Mouse (Mus musculus) liver, embryonic 15.5 days (tissue): ENCODE results near the gene Praf2. TPM values are rescaled to one million over a fixed set of nuclear protein-coding genes. Genes with fewer than 3 reads are reported as not detected.
"Not testable (repeated sequence)": the region's sequence is repeated elsewhere in the genome, so short reads cannot be mapped to it uniquely, and the experiment has no call there.

Experiments used
- ATAC-seq: fragments of 200-750 bp; cut with Nextera tagmentation; 2 replicates; pipeline ENCODE4 v1.8.0; 2017; ENCODE audit warnings: moderate number of reproducible peaks, mild to moderate bottlenecking, moderate library complexity; ENCODE audit not compliant: insufficient read depth
- H3K27ac ChIP-seq: fragments of 300-500 bp; sonication (generic); replicated peaks from 2 replicates; pipeline ENCODE4 v1.5.1; 2015; ENCODE audit warnings: mild to moderate bottlenecking, inconsistent platforms
- H3K27me3 ChIP-seq: fragments of 300-500 bp; sonication (generic); 2 replicates; pipeline ENCODE4 v1.6.1; 2015; ENCODE audit warnings: mild to moderate bottlenecking, inconsistent platforms
- H3K36me3 ChIP-seq: fragments of 300-500 bp; sonication (generic); replicated peaks from 2 replicates; pipeline ENCODE4 v1.6.1; 2015; ENCODE audit warnings: moderate library complexity, mild to moderate bottlenecking, inconsistent platforms
- H3K4me1 ChIP-seq: fragments of 300-500 bp; sonication (generic); replicated peaks from 2 replicates; pipeline ENCODE4 v1.6.1; 2015; ENCODE audit warnings: inconsistent platforms
- H3K4me2 ChIP-seq: fragments of 300-500 bp; sonication (generic); 2 replicates; pipeline ENCODE4 v1.6.1; 2015; ENCODE audit warnings: moderate library complexity, mild to moderate bottlenecking, inconsistent platforms
- H3K4me3 ChIP-seq: fragments of 300-500 bp; sonication (generic); replicated peaks from 2 replicates; pipeline ENCODE4 v1.5.1; 2015; ENCODE audit warnings: mild to moderate bottlenecking, inconsistent platforms
- H3K9ac ChIP-seq: fragments of 300-500 bp; sonication (generic); 2 replicates; pipeline ENCODE4 v1.6.1; 2015; ENCODE audit warnings: moderate library complexity, mild to moderate bottlenecking, inconsistent platforms
- H3K9me3 ChIP-seq: fragments of 300-500 bp; sonication (generic); replicated peaks from 2 replicates; pipeline ENCODE4 v1.6.1; 2016; ENCODE audit warnings: inconsistent platforms
- WGBS: fragments of 180-500 bp; shearing (Covaris S2); methylation state at CpG from one replicate; pipeline ENCODE4 v1.1.7; 2015; ENCODE audit warnings: mixed read lengths; ENCODE audit not compliant: insufficient replicate concordance; 5-methylcytosine and 5-hydroxymethylcytosine counted together
- polyA plus RNA-seq: library from polyadenylated mRNA; unstranded; fragments of >200 nt; fragmentation: Nextera tagmentation; extraction: Ambion mirVana; gene quantifications from 2 replicates; pipeline ENCODE4 v1.2.1, GENCODE M21; 2015

Gene Praf2
- polyA plus RNA-seq, 1 experiment from 2014 or later = 5.8 TPM

- H3K9ac ChIP-seq, H3K9me3 ChIP-seq, H3K36me3 ChIP-seq, H3K4me1 ChIP-seq, H3K27me3 ChIP-seq: not testable (repeated sequence)
- H3K27ac ChIP-seq = 0 out of 2 replicates have a peak within 1 kb of the TSS, but pooled peaks have one; percentile 29
- WGBS = 15% methylated on average over 43 of the region's 60 CpGs
- peak within 1 kb of the TSS; percentile 55 for H3K4me3 ChIP-seq
- H3K4me2 ChIP-seq = peak within 1 kb of the TSS; percentile 65
- peak; percentile 93 for ATAC-seq
Measured at GRCm38 (mm10) chrX:7714135-7714899, 13.9 kb upstream of the Praf2 start, which contains the start of gene Wdr45. Wdr45 (plus strand) TSS chrX:7714333.

- not testable (repeated sequence) for H3K9ac ChIP-seq, ATAC-seq, H3K4me1 ChIP-seq, H3K9me3 ChIP-seq, H3K27ac ChIP-seq, H3K27me3 ChIP-seq, H3K4me2 ChIP-seq, H3K4me3 ChIP-seq, H3K36me3 ChIP-seq
- 24% methylated on average over 1 of the region's 1 CpGs for WGBS
Measured at GRCm38 (mm10) chrX:7716058-7716457, 12.2 kb upstream of the Praf2 start.

- Histone ChIP-seq H3K4me1 (peaks cover 10% of the 10 kb centered on the region), H3K9me3 (no peaks in the 10 kb centered on the region), H3K9ac (peak within 1 kb of the TSS; percentile 70), H3K27me3 (no peaks in the 10 kb centered on the region), H3K4me3 (peak within 1 kb of the TSS; percentile 72), H3K27ac (peak within 1 kb of the TSS; percentile 87), H3K4me2 (peak within 1 kb of the TSS; percentile 66), H3K36me3 (peaks cover 23% of the 10 kb centered on the region)
- 16% methylated on average over 22 of the region's 22 CpGs for WGBS
- ATAC-seq = peak; percentile 91
Measured at GRCm38 (mm10) chrX:7721514-7722281, 6.5 kb upstream of the Praf2 start, which contains the start of gene Gm45208. Gm45208 (plus strand) TSS chrX:7722245.

GRCm38 (mm10) chrX:7722282-7722611, 6.0 kb upstream of the Praf2 start:
- WGBS = 17% methylated on average over 11 of the region's 11 CpGs
- H3K27ac ChIP-seq = peak overlapping the region; percentile 87
- peak overlapping the region; percentile 66 for H3K4me2 ChIP-seq
- ATAC-seq = peak; percentile 23; the same call in 1 of the 2 replicates
- peak overlapping the region; percentile 70 for H3K9ac ChIP-seq
- no peaks in the 10 kb centered on the region for H3K27me3 ChIP-seq
- H3K4me1 ChIP-seq = peaks cover 10% of the 10 kb centered on the region
- H3K36me3 ChIP-seq = peaks cover 28% of the 10 kb centered on the region
- no peaks in the 10 kb centered on the region for H3K9me3 ChIP-seq
- H3K4me3 ChIP-seq = peak overlapping the region; percentile 72

- Histone ChIP-seq H3K27me3 (no peaks in the 10 kb centered on the region), H3K9me3 (no peaks in the 10 kb centered on the region), H3K4me3 (peak overlapping the region; percentile 72), H3K4me1 (peaks cover 11% of the 10 kb centered on the region), H3K4me2 (peak overlapping the region; percentile 66), H3K9ac (peak overlapping the region; percentile 70), H3K27ac (peak overlapping the region; percentile 87), H3K36me3 (peaks cover 30% of the 10 kb centered on the region)
- 12% methylated on average over 4 of the region's 4 CpGs for whole genome bisulfite sequencing
- no peak for ATAC-seq
Measured at GRCm38 (mm10) chrX:7722691-7723090, 5.5 kb upstream of the Praf2 start.

GRCm38 (mm10) chrX:7724135-7724534, 4.1 kb upstream of the Praf2 start:
- no peaks in the 10 kb centered on the region for H3K27me3 ChIP-seq
- WGBS = 74% methylated on average over 7 of the region's 7 CpGs
- H3K36me3 ChIP-seq = peaks cover 30% of the 10 kb centered on the region
- H3K9ac ChIP-seq = no peak overlapping the region
- ATAC-seq = no peak
- no peak overlapping the region for H3K4me2 ChIP-seq
- no peak overlapping the region for H3K27ac ChIP-seq
- no peak overlapping the region for H3K4me3 ChIP-seq
- H3K9me3 ChIP-seq = no peaks in the 10 kb centered on the region
- peaks cover 17% of the 10 kb centered on the region for H3K4me1 ChIP-seq

- H3K9me3 ChIP-seq = no peaks in the 10 kb centered on the region
- peaks cover 30% of the 10 kb centered on the region for H3K36me3 ChIP-seq
- H3K4me1 ChIP-seq = peaks cover 17% of the 10 kb centered on the region
- ATAC-seq = no peak
- no peak overlapping the region for H3K27ac ChIP-seq
- no peak overlapping the region for H3K9ac ChIP-seq
- no peaks in the 10 kb centered on the region for H3K27me3 ChIP-seq
- 70% methylated on average over 12 of the region's 12 CpGs for WGBS
- H3K4me2 ChIP-seq = no peak overlapping the region
- H3K4me3 ChIP-seq = no peak overlapping the region
Measured at GRCm38 (mm10) chrX:7725841-7726240, 2.4 kb upstream of the Praf2 start.

GRCm38 (mm10) chrX:7727176-7727575, 1.1 kb upstream of the Praf2 start:
- no peak overlapping the region for H3K4me2 ChIP-seq
- no peak for ATAC-seq
- H3K27ac ChIP-seq = no peak overlapping the region
- H3K9me3 ChIP-seq = no peaks in the 10 kb centered on the region
- peaks cover 30% of the 10 kb centered on the region for H3K36me3 ChIP-seq
- 73% methylated on average over 13 of the region's 13 CpGs for WGBS
- H3K27me3 ChIP-seq = no peaks in the 10 kb centered on the region
- H3K9ac ChIP-seq = no peak overlapping the region
- no peak overlapping the region for H3K4me3 ChIP-seq
- peaks cover 17% of the 10 kb centered on the region for H3K4me1 ChIP-seq

GRCm38 (mm10) chrX:7728922-7729265, 655 bp downstream of the Praf2 start:
- Histone ChIP-seq H3K4me1 (peaks cover 7% of the 10 kb centered on the region), H3K27me3 (no peaks in the 10 kb centered on the region), H3K4me2 (peak overlapping the region; percentile 65), H3K9ac (no peak overlapping the region), H3K4me3 (peak overlapping the region; percentile 51), H3K27ac (no peak overlapping the region), H3K36me3 (peaks cover 26% of the 10 kb centered on the region), H3K9me3 (no peaks in the 10 kb centered on the region)
- ATAC-seq = no peak
- WGBS = 38% methylated on average over 4 of the region's 4 CpGs

- Histone ChIP-seq H3K4me1 (no peaks in the 10 kb centered on the region; the same call in 1 of the 2 replicates), H3K36me3 (no peaks in the 10 kb centered on the region), H3K9ac (no peak overlapping the region), H3K27ac (no peak overlapping the region), H3K27me3 (no peaks in the 10 kb centered on the region), H3K4me2 (peak overlapping the region; percentile 55), H3K4me3 (no peak overlapping the region), H3K9me3 (no peaks in the 10 kb centered on the region)
- WGBS = 22% methylated on average over 26 of the region's 26 CpGs
- 0 out of 2 replicates have a peak, but pooled peaks have one; percentile 52 for ATAC-seq
Measured at GRCm38 (mm10) chrX:7733571-7734156, 5.4 kb downstream of the Praf2 start.
